In genomic region chr15:29798596-29798995, GRCm38 (mm10) we compare ENCODE assay signal across 20 mouse cellular contexts.
A peak's percentile ranks its signal among the peaks of the same experiment; 100 is the strongest.
DNase-seq lines count a peak whose midpoint lies in the region; ATAC-seq and TF ChIP-seq lines count a peak whose summit lies in the region.
"Had no signal": no experiment of that assay in that cellular context is flagged by ENCODE, and none has a peak within 500 bp of the region (broad histone marks: within the 10 kb centered on the region; RNA-seq: fewer than 3 reads in every experiment).

No protein-coding gene starts in this region.

- TF ChIP-seq CTCF in cerebellum, adult 2 months (IDR thresholded peaks at IDR 0.05; ENCODE audit: borderline replicate concordance, insufficient read depth, low read depth, low read length): no peak
- TF ChIP-seq CTCF in midbrain, postnatal 0 days (IDR thresholded peaks at IDR 0.05): no peak
- TF ChIP-seq CTCF in brain, embryonic 14.5 days (IDR thresholded peaks at IDR 0.05; ENCODE audit: borderline replicate concordance, extremely low read depth, insufficient read depth, insufficient read length): no peak

- no peak overlapping the region for H3K27ac ChIP-seq in cerebellum, adult 2 months (ENCODE audit: insufficient read depth, low read length)
- no peak overlapping the region for H3K27ac ChIP-seq in forebrain, embryonic 14.5 days (ENCODE audit: low read depth, low read length)
- no peak overlapping the region for H3K27ac ChIP-seq in forebrain, embryonic 16.5 days (ENCODE audit: low read length)
- H3K27ac ChIP-seq in midbrain, postnatal 0 days (ENCODE audit: low read depth, low read length): no peak overlapping the region
- H3K27ac ChIP-seq in midbrain, embryonic 13.5 days: no peak overlapping the region
- H3K27ac ChIP-seq: embryonic facial prominence, embryonic 12.5 days; forebrain, embryonic 12.5 days; gastrocnemius, adult 2 months; hindbrain, embryonic 10.5 days; hindbrain, embryonic 14.5 days had no signal

- no peaks in the 10 kb centered on the region for H3K36me3 ChIP-seq in forebrain, embryonic 14.5 days (ENCODE audit: control insufficient read depth, insufficient read depth, low read length)
- H3K36me3 ChIP-seq in forebrain, embryonic 16.5 days (ENCODE audit: control insufficient read depth, insufficient read depth): no peaks in the 10 kb centered on the region
- no peaks in the 10 kb centered on the region for H3K36me3 ChIP-seq in midbrain, postnatal 0 days (ENCODE audit: insufficient read depth, low read length)
- H3K36me3 ChIP-seq in midbrain, embryonic 13.5 days: no peaks in the 10 kb centered on the region
- H3K36me3 ChIP-seq: embryonic facial prominence, embryonic 12.5 days; forebrain, embryonic 12.5 days; heart, embryonic 12.5 days; hindbrain, embryonic 10.5 days had no signal

- no peak overlapping the region for H3K4me3 ChIP-seq in cerebellum, adult 2 months (replicated peaks; ENCODE audit: insufficient read depth, low read depth, low read length)
- no peak overlapping the region for H3K4me3 ChIP-seq in forebrain, embryonic 14.5 days (ENCODE audit: low read depth, low read length)
- no peak overlapping the region for H3K4me3 ChIP-seq in forebrain, embryonic 16.5 days (replicated peaks; ENCODE audit: low read length)
- no peak overlapping the region for H3K4me3 ChIP-seq in midbrain, postnatal 0 days (ENCODE audit: low read depth, low read length)
- no peak overlapping the region for H3K4me3 ChIP-seq in midbrain, embryonic 13.5 days (replicated peaks)
- H3K4me3 ChIP-seq: embryonic facial prominence, embryonic 12.5 days; forebrain, embryonic 12.5 days; gastrocnemius, adult 2 months; heart, embryonic 12.5 days; hindbrain, embryonic 10.5 days had no signal

- no peak for TF ChIP-seq POLR2A in cerebellum, adult 2 months (IDR thresholded peaks at IDR 0.05; ENCODE audit: borderline replicate concordance, insufficient read depth, low read length)
- TF ChIP-seq POLR2A in brain, embryonic 14.5 days (IDR thresholded peaks at IDR 0.05; ENCODE audit: borderline replicate concordance, extremely low read depth, insufficient read depth, insufficient read length, poor library complexity, severe bottlenecking): no peak

- no peak for ATAC-seq in forebrain, embryonic 14.5 days
- no peak for ATAC-seq in forebrain, embryonic 16.5 days
- ATAC-seq in midbrain, postnatal 0 days (ENCODE audit: low FRiP score): no peak
- no peak for ATAC-seq in midbrain, embryonic 13.5 days
- ATAC-seq: activated CD4-positive, CD25-positive, alpha-beta regulatory T cell, adult 4 months; inflammation-experienced regulatory T-cells, adult 6 months; Patski had no signal

- WGBS in cerebellum, adult 2 months: 73% methylated on average over 9 of the region's 9 CpGs
- 90% methylated on average over 9 of the region's 9 CpGs for WGBS in forebrain, embryonic 14.5 days
- 85% methylated on average over 9 of the region's 9 CpGs for WGBS in forebrain, embryonic 16.5 days
- 96% methylated on average over 9 of the region's 9 CpGs for WGBS in midbrain, postnatal 0 days
- 94% methylated on average over 9 of the region's 9 CpGs for WGBS in midbrain, embryonic 13.5 days

- no peaks in the 10 kb centered on the region for H3K4me1 ChIP-seq in cerebellum, adult 2 months (ENCODE audit: control insufficient read depth, insufficient read depth, low read length)
- no peaks in the 10 kb centered on the region for H3K4me1 ChIP-seq in forebrain, embryonic 14.5 days (ENCODE audit: control insufficient read depth, insufficient read depth, low read length)
- H3K4me1 ChIP-seq in forebrain, embryonic 16.5 days (replicated peaks; ENCODE audit: control insufficient read depth, insufficient read depth, low read length): no peaks in the 10 kb centered on the region
- no peaks in the 10 kb centered on the region for H3K4me1 ChIP-seq in midbrain, postnatal 0 days (ENCODE audit: insufficient read depth, low read length)
- H3K4me1 ChIP-seq in midbrain, embryonic 13.5 days (replicated peaks): no peaks in the 10 kb centered on the region
- H3K4me1 ChIP-seq: embryonic facial prominence, embryonic 12.5 days; forebrain, embryonic 12.5 days; heart, embryonic 12.5 days; hindbrain, embryonic 10.5 days had no signal

- no peaks in the 10 kb centered on the region for H3K27me3 ChIP-seq in cerebellum, adult 2 months (ENCODE audit: control insufficient read depth, insufficient read depth, low read length)
- no peaks in the 10 kb centered on the region for H3K27me3 ChIP-seq in forebrain, embryonic 14.5 days (replicated peaks; ENCODE audit: control insufficient read depth, insufficient read depth, low read length)
- H3K27me3 ChIP-seq in forebrain, embryonic 16.5 days (replicated peaks; ENCODE audit: control insufficient read depth, insufficient read depth, low read length): no peaks in the 10 kb centered on the region
- H3K27me3 ChIP-seq in midbrain, postnatal 0 days (ENCODE audit: insufficient read depth, low read length): no peaks in the 10 kb centered on the region
- no peaks in the 10 kb centered on the region for H3K27me3 ChIP-seq in midbrain, embryonic 13.5 days
- H3K27me3 ChIP-seq: embryonic facial prominence, embryonic 12.5 days; forebrain, embryonic 12.5 days; heart, embryonic 12.5 days; Patski had no signal

- H3K9me3 ChIP-seq in forebrain, embryonic 14.5 days (replicated peaks; ENCODE audit: control insufficient read depth, low read length): no peaks in the 10 kb centered on the region; the same call in 1 of the 2 replicates
- H3K9me3 ChIP-seq in forebrain, embryonic 16.5 days (ENCODE audit: control insufficient read depth, low read length): 0 out of 2 replicates have a peak, but pooled peaks cover 3% of the 10 kb centered on the region
- H3K9me3 ChIP-seq in midbrain, postnatal 0 days (ENCODE audit: low read length): no peaks in the 10 kb centered on the region
- peaks cover 10% of the 10 kb centered on the region; the same call in 1 of the 2 replicates for H3K9me3 ChIP-seq in midbrain, embryonic 13.5 days
- H3K9me3 ChIP-seq: embryonic facial prominence, embryonic 12.5 days; forebrain, embryonic 12.5 days; heart, embryonic 12.5 days had no signal

- peak; percentile 60 to 66 for DNase-seq in cerebellum, postnatal 10 days
- DNase-seq in cerebellum, adult 2 months: no peak
- DNase-seq in forebrain, embryonic 14.5 days (ENCODE audit: low spot score): peak; percentile 19
- peak; percentile 11 for DNase-seq in midbrain, postnatal 0 days (ENCODE audit: low spot score)
- peak; percentile 31 for DNase-seq in brain, embryonic 14.5 days (ENCODE audit: low read depth)
- DNase-seq: adrenal gland, postnatal 14 days; cerebellum, adult 9-10 months; embryo, embryonic 11 days; gastrocnemius, adult 2 months; gastrocnemius, postnatal 25 days had no signal

- H3K9ac ChIP-seq in forebrain, embryonic 14.5 days (ENCODE audit: low read length): no peak overlapping the region
- no peak overlapping the region for H3K9ac ChIP-seq in forebrain, embryonic 16.5 days (replicated peaks; ENCODE audit: low read depth, low read length)
- no peak overlapping the region for H3K9ac ChIP-seq in midbrain, postnatal 0 days (replicated peaks; ENCODE audit: low read length, poor library complexity, severe bottlenecking)
- H3K9ac ChIP-seq in midbrain, embryonic 13.5 days (replicated peaks): no peak overlapping the region
- H3K9ac ChIP-seq: embryonic facial prominence, embryonic 12.5 days; forebrain, embryonic 12.5 days; heart, embryonic 12.5 days; hindbrain, embryonic 14.5 days had no signal

- no peak overlapping the region for H3K4me2 ChIP-seq in forebrain, embryonic 14.5 days (ENCODE audit: low read length)
- no peak overlapping the region for H3K4me2 ChIP-seq in forebrain, embryonic 16.5 days (ENCODE audit: low read length)
- no peak overlapping the region for H3K4me2 ChIP-seq in midbrain, postnatal 0 days (ENCODE audit: low read depth, low read length, poor library complexity, severe bottlenecking)
- H3K4me2 ChIP-seq in midbrain, embryonic 13.5 days (replicated peaks): no peak overlapping the region
- H3K4me2 ChIP-seq: embryonic facial prominence, embryonic 12.5 days; forebrain, embryonic 12.5 days; heart, embryonic 12.5 days; hindbrain, embryonic 14.5 days had no signal

Comparison
In these comparisons a context has a peak if more than half of its experiments do, and no peak if none do; other contexts are left out.
1. DNase-seq: peak in cerebellum, postnatal 10 days (2 of 2), forebrain, embryonic 14.5 days (single experiment), midbrain, postnatal 0 days (single experiment) and brain, embryonic 14.5 days (single experiment); none in cerebellum, adult 2 months (0 of 2).